In genomic region chr7:113513286-113513962, GRCm38 (mm10) we compare ENCODE assay signal across 8 mouse cellular contexts. TPM values are rescaled to one million over a fixed set of nuclear protein-coding genes. Genes with fewer than 3 reads are reported as not detected.
DNase-seq lines count a peak whose midpoint lies in the region; ATAC-seq and TF ChIP-seq lines count a peak whose summit lies in the region.

TSS of gene Far1 (plus strand) at chr7:113513834.

- H3K4me3 ChIP-seq in heart, embryonic 11.5 days (ENCODE audit: low read depth, low read length) = peak within 1 kb of the TSS; percentile 99
- H3K4me3 ChIP-seq in kidney, embryonic 16.5 days (ENCODE audit: low read length) = peak within 1 kb of the TSS; percentile 93
- peak within 1 kb of the TSS; percentile 77 for H3K4me3 ChIP-seq in liver, adult 2 months (ENCODE audit: insufficient read depth, low read depth, low read length)
- peak within 1 kb of the TSS; percentile 69 for H3K4me3 ChIP-seq in myocyte

- peak; percentile 41; the same call in 1 of the 2 replicates for TF ChIP-seq CTCF in liver, adult 2 months (IDR thresholded peaks at IDR 0.05; ENCODE audit: low read depth, low read length)

- no peaks in the 10 kb centered on the region for H3K79me2 ChIP-seq in liver, adult 2 months (ENCODE audit: control insufficient read depth, insufficient read depth, low read length)
- peaks cover 44% of the 10 kb centered on the region for H3K79me2 ChIP-seq in myocyte (ENCODE audit: control insufficient read depth, insufficient read depth)

- no peaks in the 10 kb centered on the region for H3K27me3 ChIP-seq in heart, embryonic 11.5 days (ENCODE audit: control insufficient read depth, insufficient read depth, low read length)
- 0 out of 2 replicates have a peak, but pooled peaks cover 2% of the 10 kb centered on the region for H3K27me3 ChIP-seq in kidney, embryonic 16.5 days (ENCODE audit: insufficient read depth, low read length)
- H3K27me3 ChIP-seq in liver, adult 2 months (ENCODE audit: control insufficient read depth, insufficient read depth, low read length) = peaks cover 16% of the 10 kb centered on the region
- H3K27me3 ChIP-seq in myocyte (ENCODE audit: control insufficient read depth, insufficient read depth, insufficient read length) = no peaks in the 10 kb centered on the region
- H3K27me3 ChIP-seq in splenic B cell, adult 2 months (ENCODE audit: control insufficient read depth, insufficient read depth, low read length, poor library complexity, severe bottlenecking) = no peaks in the 10 kb centered on the region

- WGBS in heart, embryonic 11.5 days (ENCODE audit: insufficient replicate concordance) = under 1% methylated on average over 71 of the region's 71 CpGs
- under 1% methylated on average over 70 of the region's 71 CpGs for WGBS in kidney, embryonic 16.5 days
- 1% methylated on average over 65 of the region's 71 CpGs for WGBS in liver, adult 2 months

- H3K4me1 ChIP-seq in heart, embryonic 11.5 days (ENCODE audit: control insufficient read depth, insufficient read depth, low read length) = peaks cover 10% of the 10 kb centered on the region; the same call in 1 of the 2 replicates
- H3K4me1 ChIP-seq in kidney, embryonic 16.5 days (ENCODE audit: insufficient read depth, low read length) = peaks cover 23% of the 10 kb centered on the region
- 0 out of 2 replicates have a peak, but pooled peaks cover 3% of the 10 kb centered on the region for H3K4me1 ChIP-seq in liver, adult 2 months (ENCODE audit: control insufficient read depth, insufficient read depth, low read length)

- no peaks in the 10 kb centered on the region for H3K9me3 ChIP-seq in heart, embryonic 11.5 days (replicated peaks; ENCODE audit: control insufficient read depth, low read length)
- no peaks in the 10 kb centered on the region for H3K9me3 ChIP-seq in kidney, embryonic 16.5 days (ENCODE audit: low read length)

- DNase-seq in B cell, adult 2 months = peak; percentile 95 to 96
- DNase-seq in brain, adult 2 months (ENCODE audit: low read depth, low spot score) = peak; percentile 100
- peak; percentile 56 for DNase-seq in liver, adult 2 months (ENCODE audit: extremely low read depth, low read depth, low spot score)
- DNase-seq in splenic B cell, adult 2 months (ENCODE audit: low read depth, low spot score) = peak; percentile 98

- ATAC-seq in erythroblast, adult 5-6 weeks (replicated peaks; ENCODE audit: low FRiP score, poor library complexity, severe bottlenecking) = peak; percentile 92
- peak; percentile 99 for ATAC-seq in heart, embryonic 11.5 days (replicated peaks; ENCODE audit: insufficient number of reproducible peaks, low FRiP score, low TSS enrichment)
- ATAC-seq in kidney, embryonic 16.5 days (ENCODE audit: low FRiP score, low TSS enrichment) = peak; percentile 100

- peak within 1 kb of the TSS; percentile 81 for H3K27ac ChIP-seq in heart, embryonic 11.5 days (ENCODE audit: low read depth, low read length)
- peak within 1 kb of the TSS; percentile 95 for H3K27ac ChIP-seq in kidney, embryonic 16.5 days (ENCODE audit: low read length)
- no peak within 1 kb of the TSS for H3K27ac ChIP-seq in liver, adult 2 months (replicated peaks; ENCODE audit: insufficient read depth, low read depth, low read length)

- H3ac ChIP-seq in myocyte (ENCODE audit: control insufficient read depth, insufficient read length) = peak within 1 kb of the TSS; percentile 41

- peak within 1 kb of the TSS; percentile 95 for H3K4me2 ChIP-seq in heart, embryonic 11.5 days
- peak within 1 kb of the TSS; percentile 93 for H3K4me2 ChIP-seq in kidney, embryonic 16.5 days (replicated peaks; ENCODE audit: low read depth, low read length)
- peak within 1 kb of the TSS; percentile 88 for H3K4me2 ChIP-seq in myocyte (ENCODE audit: low read depth)

- TF ChIP-seq POLR2A in liver, adult 2 months (IDR thresholded peaks at IDR 0.05; ENCODE audit: extremely low read depth, insufficient read depth, low read length) = peak; percentile 43; the same call in 1 of the 2 replicates
- peak; percentile 91 for TF ChIP-seq POLR2A in myocyte (IDR thresholded peaks at IDR 0.05; ENCODE audit: insufficient read length, low read depth)

- H3K9ac ChIP-seq in heart, embryonic 11.5 days (ENCODE audit: low read depth, low read length) = peak within 1 kb of the TSS; percentile 97
- peak within 1 kb of the TSS; percentile 95 for H3K9ac ChIP-seq in kidney, embryonic 16.5 days (replicated peaks; ENCODE audit: low read length)
- peak within 1 kb of the TSS; percentile 76 for H3K9ac ChIP-seq in liver, adult 2 months (ENCODE audit: low read depth, low read length)

- no peaks in the 10 kb centered on the region for H3K36me3 ChIP-seq in heart, embryonic 11.5 days (ENCODE audit: control insufficient read depth, insufficient read depth, low read length)
- no peaks in the 10 kb centered on the region for H3K36me3 ChIP-seq in kidney, embryonic 16.5 days (ENCODE audit: insufficient read depth, low read length)
- H3K36me3 ChIP-seq in liver, adult 2 months (ENCODE audit: control insufficient read depth, insufficient read depth, low read length) = no peaks in the 10 kb centered on the region
- H3K36me3 ChIP-seq in myocyte (ENCODE audit: control insufficient read depth, insufficient read depth) = no peaks in the 10 kb centered on the region
- no peaks in the 10 kb centered on the region for H3K36me3 ChIP-seq in splenic B cell, adult 2 months (ENCODE audit: control insufficient read depth, insufficient read depth, low read length, poor library complexity, severe bottlenecking)

TF ChIP-seq in myocyte, 11 proteins besides CTCF, POLR2A, EP300 and RAD21:
- TF ChIP-seq USF1 (IDR thresholded peaks at IDR 0.05; ENCODE audit: low read depth) (no peak), TCF12 (IDR thresholded peaks at IDR 0.05; ENCODE audit: insufficient read depth, poor library complexity, severe bottlenecking) (no peak), MYOD1 (IDR thresholded peaks at IDR 0.05; ENCODE audit: control insufficient read depth in 1 of 3, insufficient read length in 2 of 3, low read depth in 2 of 3) (peak in 1 of 3 experiments; percentile 33), MYOG (IDR thresholded peaks at IDR 0.05; ENCODE audit: control insufficient read depth in 1 of 3, insufficient read depth in 1 of 3, insufficient read length in 2 of 3, low read depth in 2 of 3) (peak in 1 of 3 experiments; percentile 29), POLR2AphosphoS2 (IDR thresholded peaks at IDR 0.05; ENCODE audit: insufficient read length, low read depth) (peak; percentile 95), E2F4 (IDR thresholded peaks at IDR 0.05; ENCODE audit: insufficient read depth) (peak; percentile 1), MAX (IDR thresholded peaks at IDR 0.05; ENCODE audit: low read depth) (no peak), REST (IDR thresholded peaks at IDR 0.05; ENCODE audit: insufficient read depth, insufficient read length) (peak; percentile 4), SRF (IDR thresholded peaks at IDR 0.05; ENCODE audit: control insufficient read depth, insufficient read length, low read depth) (no peak), TCF3 (IDR thresholded peaks at IDR 0.05; ENCODE audit: insufficient read length, low read depth) (no peak), CEBPB (IDR thresholded peaks at IDR 0.05; ENCODE audit: insufficient read depth, poor library complexity, severe bottlenecking) (no peak)

RNA-seq across cellular contexts. Expression of gene Far1, which starts in this region (rescaled TPM):
- total RNA-seq in erythroblast, adult 5-6 weeks (2015; ENCODE audit: low replicate concordance) = 41.9 and 65.2 TPM in 2 replicates
- total RNA-seq in erythroblast, adult 5-6 weeks (2017; ENCODE audit: low replicate concordance) = 48.3 and 56.2 TPM in 2 replicates
- 52.1 and 65.3 TPM in 2 replicates for polyA plus RNA-seq in heart, embryonic 11.5 days (2014; fragmentation: Nextera tagmentation; extraction: Ambion mirVana)
- 98.3 and 100.0 TPM in 2 replicates for polyA plus RNA-seq in kidney, embryonic 16.5 days (2015; fragmentation: Nextera tagmentation; extraction: Ambion mirVana)
- total RNA-seq in liver, adult 2 months (2014; rRNA removed) = 6.8 and 7.7 TPM in 2 replicates
- polyA plus RNA-seq in liver, adult 2 months (2012; rRNA removed) = 0.31 and 0.73 TPM in 2 replicates
- 8.2 TPM for polyA plus RNA-seq in myocyte (2012; fragmentation: generic; extraction: Trizol)
